Mouse (Mus musculus): ENCODE data around the gene Scgn. TPM values are rescaled to one million over a fixed set of nuclear protein-coding genes. Genes with fewer than 3 reads are reported as not detected.

Gene Scgn
- total RNA-seq (2015; ENCODE audit: low replicate concordance) (not detected in 2 replicates), total RNA-seq (2017; ENCODE audit: low replicate concordance) (not detected in 2 replicates)

DNA sequence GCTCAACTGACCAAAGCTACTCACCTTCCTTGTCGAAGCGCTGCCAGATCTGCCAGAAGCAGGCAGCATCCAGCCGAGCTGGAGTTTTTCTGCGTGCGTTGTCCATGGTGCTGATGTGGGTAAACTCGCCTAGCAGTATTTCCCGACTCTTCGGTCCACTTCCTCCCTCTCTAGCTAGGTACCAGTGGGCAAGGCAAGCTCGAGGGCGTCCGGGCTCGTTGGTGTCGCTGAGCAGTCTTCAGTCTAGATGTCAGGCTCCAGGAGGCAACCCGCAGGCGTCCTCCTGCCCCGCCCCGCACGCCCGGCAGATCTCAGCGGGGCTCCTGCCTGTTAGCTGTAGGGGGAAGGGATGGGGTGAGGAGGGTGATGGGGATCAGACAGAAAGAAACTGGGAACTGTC is at the start of gene Scgn:
Gene Scgn, minus strand, starts transcription at position 287 of the 400 bp plus-strand sequence.
- no peak for ATAC-seq (replicated peaks; ENCODE audit: low FRiP score, poor library complexity, severe bottlenecking)

DNA sequence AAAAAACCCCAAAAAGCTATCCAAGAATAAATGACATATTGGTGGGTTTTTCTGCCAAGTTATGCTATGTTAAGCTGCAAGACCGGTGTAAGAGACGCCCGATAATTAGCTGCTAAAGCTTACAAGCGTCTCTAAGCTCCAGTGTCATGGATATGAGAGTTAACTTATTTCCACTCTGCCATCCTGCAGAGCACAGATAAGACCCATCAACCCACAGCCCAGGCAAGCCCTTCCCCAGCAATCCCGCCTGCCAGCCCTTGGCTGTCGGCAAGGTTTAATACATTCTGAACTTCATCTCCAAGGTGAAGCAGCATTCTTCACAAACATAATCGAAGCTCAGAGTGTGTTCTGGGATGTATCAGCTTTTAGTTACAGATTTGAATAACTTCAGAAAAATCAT is 49.2 kb upstream of the Scgn start:
- ATAC-seq (replicated peaks; ENCODE audit: low FRiP score, poor library complexity, severe bottlenecking), result no peak

DNA sequence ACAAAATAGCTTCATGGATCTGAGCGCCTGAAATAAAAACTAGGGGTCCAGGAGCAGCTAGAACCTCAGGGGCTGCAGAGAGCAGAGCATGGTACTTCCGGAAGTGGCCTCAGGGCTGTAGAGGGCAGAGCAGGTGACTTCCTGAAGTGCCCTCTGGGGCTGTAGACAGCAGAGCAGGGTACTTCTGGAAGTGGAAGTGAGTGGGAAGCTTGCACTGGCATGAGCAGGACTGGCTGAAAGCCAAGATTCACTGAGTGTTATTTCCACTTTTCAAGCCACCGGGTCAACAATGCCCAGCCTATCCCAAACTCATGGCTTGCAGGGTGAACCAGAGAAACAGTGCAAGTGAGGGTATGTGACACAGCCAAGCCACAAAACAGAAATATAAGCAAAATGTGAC is 46.5 kb upstream of the Scgn start:
- ATAC-seq (replicated peaks; ENCODE audit: low FRiP score, poor library complexity, severe bottlenecking), result no peak

DNA sequence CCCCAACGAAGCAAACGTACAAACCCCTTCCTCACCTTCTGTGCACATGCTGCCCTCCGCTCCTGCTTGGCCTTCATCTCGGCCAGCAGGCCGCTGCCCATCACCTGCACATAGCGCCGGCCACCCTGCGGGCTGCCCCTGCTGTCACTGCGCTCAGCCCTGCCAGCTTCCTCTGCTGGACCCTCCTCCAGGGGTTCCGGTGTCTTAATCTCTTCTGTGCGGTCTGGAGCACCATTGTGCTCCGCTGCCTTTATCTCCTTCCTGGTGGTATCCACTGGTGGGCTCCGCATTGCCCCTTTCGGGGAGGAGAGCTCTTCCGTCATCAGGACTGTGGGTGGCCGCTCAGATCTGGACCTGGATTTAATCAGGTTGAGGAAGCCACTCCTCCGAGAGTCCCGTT is 45.1 kb upstream of the Scgn start:
- ATAC-seq (replicated peaks; ENCODE audit: low FRiP score, poor library complexity, severe bottlenecking), result no peak

DNA sequence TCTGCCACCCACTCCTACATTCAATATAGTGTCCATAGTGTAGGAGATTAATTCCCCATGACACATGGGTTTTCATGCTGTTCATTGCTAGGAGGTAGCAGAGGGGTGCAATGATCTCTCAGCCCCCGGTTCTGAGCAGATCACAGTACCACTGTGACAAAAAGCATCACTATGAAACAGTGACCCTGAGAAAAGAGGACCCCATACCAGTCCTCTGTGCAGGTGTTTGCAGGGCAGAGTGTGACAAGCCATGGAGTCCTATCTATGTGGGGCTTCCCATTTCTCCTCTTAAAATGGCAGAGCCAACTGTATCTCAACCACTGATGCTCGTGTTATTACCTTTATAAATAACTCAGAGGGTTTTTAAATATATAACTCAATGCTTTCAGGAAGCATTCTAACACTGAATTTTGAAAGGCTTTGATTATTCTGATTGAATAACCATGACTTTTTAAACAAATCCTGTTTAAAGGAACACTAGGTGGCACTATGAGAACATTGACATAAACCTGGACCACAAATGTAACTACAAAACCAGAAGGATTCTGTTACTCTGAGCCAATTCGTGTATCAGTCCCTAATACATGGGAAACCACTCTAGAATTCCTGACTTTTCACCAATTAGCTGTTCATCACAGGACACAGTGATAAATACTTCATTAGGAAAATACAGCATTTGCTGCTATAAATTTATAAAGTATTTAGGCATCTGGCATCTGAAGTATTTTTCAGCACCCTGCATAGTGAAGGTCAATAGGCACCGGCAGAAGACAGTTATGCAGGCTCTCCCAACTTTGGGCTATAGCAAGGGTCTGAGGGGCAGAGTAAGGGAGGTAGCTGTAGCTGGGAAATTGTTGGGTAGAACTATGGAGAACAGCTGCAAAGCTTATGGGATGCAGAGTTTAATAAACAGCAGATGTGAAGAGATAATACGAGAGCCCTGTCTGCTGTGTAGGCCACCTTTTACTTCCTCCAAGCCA is 36.5 kb upstream of the Scgn start:
- ATAC-seq (replicated peaks; ENCODE audit: low FRiP score, poor library complexity, severe bottlenecking), result no peak

DNA sequence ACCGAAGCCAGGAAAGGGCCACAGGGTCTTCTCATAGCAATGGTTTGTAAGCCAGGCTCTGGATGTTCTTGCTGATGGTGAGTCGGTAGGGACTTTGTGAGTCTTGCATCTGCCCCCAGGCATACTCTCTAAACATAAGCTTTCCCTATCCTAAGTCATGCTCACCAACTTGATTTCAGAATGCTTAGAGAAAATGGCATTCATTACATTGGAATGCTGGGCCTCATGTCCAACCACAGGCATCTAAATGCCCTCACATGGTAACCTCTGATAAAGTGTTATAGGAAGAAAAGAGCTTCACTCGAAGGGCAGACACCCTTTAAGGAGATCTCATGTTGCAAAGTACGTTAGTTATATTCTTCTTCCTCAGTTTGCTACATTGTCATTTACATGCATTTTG is 27.5 kb upstream of the Scgn start:
- ATAC-seq (replicated peaks; ENCODE audit: low FRiP score, poor library complexity, severe bottlenecking), result no peak

DNA sequence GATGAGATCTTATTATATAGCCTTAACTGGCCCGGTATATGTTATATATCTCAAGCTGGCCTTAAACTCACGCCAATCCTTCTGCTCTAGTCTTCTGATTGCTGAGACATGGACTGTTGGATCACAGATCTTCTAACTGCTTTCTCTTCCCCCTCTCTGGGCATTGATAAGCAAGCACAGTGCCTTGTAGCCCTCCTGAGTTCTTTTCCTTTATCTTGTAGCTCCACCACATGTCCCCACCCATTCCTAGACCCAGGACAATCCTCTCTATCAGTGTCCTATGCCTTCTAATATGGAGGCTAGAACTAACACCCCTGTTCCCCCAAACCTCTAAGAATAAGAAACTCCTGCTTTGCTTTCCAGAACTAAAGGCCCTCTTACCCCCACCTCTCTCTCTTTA is 14.5 kb upstream of the Scgn start:
- ATAC-seq (replicated peaks; ENCODE audit: low FRiP score, poor library complexity, severe bottlenecking), result no peak

DNA sequence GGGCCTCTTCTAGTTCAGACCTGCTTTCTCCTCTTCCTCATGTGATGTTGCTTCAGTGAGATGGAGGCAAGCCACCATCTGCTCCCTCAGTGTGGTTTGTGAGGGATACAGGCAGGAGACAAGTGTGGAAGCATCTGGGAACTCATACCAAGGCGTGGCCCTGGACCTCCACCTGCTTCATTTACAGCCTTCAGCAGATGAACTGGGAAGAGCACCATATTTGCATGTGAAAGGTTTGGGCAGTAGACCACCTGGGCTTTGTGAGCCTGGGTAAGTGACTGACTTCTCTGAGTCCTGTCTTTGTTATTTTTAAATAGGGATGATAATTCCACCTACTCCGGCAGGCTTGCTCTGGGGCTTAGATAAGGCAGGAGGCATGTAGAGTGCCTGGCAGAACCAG is 10.8 kb upstream of the Scgn start:
- ATAC-seq (replicated peaks; ENCODE audit: low FRiP score, poor library complexity, severe bottlenecking), result no peak

DNA sequence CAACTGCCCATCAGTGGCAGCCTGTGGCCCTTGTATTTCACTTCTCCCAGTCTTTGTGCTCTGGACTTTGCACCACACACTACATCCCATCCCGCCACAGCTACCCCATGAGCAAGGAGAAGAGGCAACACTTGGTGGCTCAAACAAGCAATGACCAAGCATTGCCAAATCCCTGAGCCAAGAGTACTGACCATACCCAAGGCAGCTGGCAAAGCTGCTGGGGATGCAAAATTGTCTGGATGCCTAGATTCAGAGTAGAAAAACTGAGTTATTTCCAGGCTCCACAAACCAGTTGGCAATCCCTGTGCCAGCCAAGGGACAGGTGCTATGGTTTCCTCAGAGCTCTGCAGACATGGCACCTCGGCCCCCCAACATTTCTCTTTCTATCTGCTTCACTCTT is 10.1 kb upstream of the Scgn start:
- no peak for ATAC-seq (replicated peaks; ENCODE audit: low FRiP score, poor library complexity, severe bottlenecking)

DNA sequence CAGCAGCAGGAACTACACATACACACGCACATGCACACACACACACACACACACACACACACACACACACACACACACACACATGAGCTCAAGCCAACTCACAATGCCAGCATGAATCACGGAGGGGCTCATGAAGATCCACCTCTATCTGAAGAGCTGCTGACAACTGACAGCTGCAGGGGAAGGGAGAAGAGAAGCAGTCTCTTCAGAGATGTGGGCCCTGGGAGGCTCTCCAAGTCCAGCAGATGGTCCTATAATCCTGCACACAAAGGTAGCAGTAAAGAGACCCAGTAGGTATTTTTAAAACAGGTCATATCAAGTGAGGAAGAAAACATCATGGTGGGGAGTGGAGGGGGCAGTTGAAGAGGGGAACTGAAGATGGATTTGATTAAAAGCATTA is 7.8 kb upstream of the Scgn start:
- no peak for ATAC-seq (replicated peaks; ENCODE audit: low FRiP score, poor library complexity, severe bottlenecking)

DNA sequence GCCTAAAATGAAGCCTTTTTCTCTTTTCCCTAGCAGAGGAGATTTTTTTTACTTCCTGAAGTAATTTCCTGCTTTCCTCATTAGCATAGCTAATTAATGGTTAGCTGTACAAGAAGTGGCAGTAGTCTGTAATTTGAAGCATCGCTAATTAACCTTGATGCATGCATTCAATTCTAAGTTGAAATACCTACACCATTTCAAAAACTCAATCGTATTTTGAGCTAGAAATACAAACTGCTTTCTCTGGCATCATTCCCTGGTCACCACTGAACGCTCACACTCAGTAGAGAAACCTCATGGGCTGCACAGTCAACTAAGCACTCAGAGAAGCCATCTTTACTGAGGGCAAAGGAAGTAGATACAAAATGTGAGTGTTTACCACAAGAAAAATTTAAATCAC is 3.7 kb upstream of the Scgn start:
- no peak for ATAC-seq (replicated peaks; ENCODE audit: low FRiP score, poor library complexity, severe bottlenecking)

DNA sequence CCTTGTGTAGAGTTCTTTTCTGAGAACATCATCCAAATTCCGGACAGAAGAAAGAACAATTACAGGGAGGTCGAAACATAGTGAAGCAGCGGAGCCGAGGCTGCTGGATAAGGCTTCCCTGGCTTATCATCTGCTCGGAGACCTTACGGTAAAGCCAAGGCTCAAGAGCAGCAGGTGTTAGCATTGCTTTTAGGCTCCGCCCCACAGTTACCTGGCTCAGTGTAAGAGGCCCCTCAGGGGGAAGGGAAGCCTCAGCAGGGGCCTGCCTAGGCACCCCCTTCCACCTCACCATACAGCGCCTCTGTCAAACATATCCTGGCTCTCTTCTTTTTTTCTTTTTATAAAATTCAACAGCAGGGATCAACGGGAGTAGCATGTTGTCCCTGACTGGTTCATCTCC is 3.0 kb upstream of the Scgn start:
- ATAC-seq (replicated peaks; ENCODE audit: low FRiP score, poor library complexity, severe bottlenecking), result no peak

DNA sequence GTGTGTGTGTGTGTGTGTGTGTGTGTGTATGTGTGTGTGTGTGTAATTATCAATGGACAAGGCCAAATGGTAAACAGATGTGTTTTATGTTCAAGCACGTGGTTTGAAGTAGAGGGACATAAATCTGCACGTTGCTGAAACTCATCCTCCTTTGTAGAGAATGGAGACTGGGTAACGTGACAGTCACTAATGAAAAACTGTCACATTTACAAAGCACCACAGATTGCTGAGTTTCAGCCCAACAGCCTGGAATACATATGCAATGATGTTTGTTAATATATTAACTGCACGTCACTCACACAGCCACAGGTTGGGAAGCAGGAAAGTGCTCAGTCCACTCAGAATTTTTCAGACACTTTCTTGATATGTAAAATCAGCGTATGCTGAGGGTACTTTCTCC is 563 bp downstream of the Scgn start:
- ATAC-seq (replicated peaks; ENCODE audit: low FRiP score, poor library complexity, severe bottlenecking), result no peak

DNA sequence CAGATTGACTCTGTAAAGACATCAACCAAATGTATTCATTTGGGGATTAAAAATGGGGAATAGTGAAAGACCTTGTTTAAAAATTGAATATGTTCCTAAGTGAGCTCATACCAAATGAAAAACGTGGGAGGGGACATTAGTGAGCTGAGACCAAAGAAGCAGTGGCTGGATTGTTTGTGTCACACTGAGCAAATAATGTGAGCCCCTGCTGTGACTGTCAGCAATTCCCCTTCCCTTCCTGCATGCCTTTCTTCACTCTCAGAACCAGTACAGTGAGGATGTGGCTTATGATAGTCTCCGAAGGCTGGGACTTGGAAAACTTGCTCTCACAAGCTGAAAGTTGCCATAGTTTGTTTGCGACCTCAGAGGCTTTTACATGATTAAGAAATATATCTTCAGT is 5.9 kb downstream of the Scgn start:
- no peak for ATAC-seq (replicated peaks; ENCODE audit: low FRiP score, poor library complexity, severe bottlenecking)

DNA sequence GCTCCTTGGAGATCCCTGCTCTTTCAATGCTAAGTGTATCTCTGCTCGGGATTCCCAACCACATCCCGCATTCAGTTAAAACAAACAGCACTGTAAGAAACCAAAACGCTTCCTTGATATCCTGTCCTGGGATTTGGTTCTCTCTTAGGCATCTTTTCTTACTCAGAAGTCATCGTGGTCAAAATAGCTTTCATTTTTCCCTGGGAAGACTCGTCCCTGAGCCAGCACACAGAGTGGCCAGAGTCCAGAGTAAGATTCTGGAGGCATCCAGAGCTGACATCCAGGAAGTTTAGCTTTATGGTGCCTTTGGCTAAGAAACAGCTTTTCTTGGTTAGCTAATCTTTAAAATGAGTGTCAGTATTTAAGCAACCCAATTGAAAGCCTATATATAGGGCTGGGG is 18.7 kb downstream of the Scgn start:
- no peak for ATAC-seq (replicated peaks; ENCODE audit: low FRiP score, poor library complexity, severe bottlenecking)

DNA sequence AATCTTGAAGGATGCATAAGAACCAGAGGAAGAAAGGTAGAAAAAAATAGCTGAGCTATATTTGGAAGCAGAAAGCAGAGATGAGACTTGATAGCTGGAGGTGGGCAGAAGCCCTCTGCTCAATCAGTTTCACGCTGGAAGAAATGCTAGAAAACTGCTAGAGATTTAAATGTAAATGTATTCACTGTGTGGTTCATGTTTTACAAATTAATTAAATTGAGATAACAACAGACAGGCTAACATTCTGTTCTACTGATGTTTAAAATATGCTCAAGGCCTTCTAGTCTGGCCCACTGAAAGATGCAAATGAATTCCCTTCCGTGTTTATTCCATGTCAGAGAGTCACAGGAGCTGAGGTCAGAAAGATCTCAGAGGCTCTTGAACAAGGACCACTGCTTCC is 19.1 kb downstream of the Scgn start:
- no peak for ATAC-seq (replicated peaks; ENCODE audit: low FRiP score, poor library complexity, severe bottlenecking)

DNA sequence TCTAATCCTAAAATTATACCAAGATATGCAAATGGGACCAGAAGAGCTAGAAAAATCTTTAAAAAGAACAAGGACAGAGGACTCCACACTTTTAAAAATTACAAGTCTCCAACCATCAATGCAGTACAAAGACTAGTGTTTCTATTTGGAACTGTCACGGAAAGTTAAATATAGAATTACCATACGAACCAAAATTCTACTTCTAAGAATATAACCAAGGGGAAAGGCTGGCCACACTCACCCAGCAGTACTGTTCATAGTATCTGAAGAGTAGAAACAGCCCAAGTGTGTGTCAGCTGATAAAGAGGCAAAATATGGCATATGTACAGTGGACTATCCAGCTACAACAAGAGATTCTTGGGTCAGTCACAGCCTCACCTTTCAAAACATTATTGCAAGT is 26.1 kb downstream of the Scgn start:
- no peak for ATAC-seq (replicated peaks; ENCODE audit: low FRiP score, poor library complexity, severe bottlenecking)

DNA sequence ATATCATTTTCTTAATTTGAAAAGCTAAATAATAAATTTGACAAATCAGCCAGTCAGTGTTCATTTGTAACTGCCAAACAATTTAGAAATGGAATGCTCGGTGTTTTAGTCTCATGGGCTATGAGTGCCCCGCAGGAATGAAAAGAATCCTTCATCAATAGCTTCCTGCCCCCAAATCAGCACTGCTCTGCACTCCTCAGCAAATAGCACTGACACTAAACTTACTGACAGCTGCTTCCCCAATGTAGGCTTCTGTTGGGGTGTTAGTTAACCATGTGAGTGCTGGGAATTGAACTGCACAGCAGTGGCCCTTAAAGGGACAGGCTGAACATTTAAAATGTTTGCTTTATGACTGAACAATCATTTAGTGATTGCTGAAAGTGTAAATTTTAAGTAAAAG is 31.2 kb downstream of the Scgn start:
- no peak for ATAC-seq (replicated peaks; ENCODE audit: low FRiP score, poor library complexity, severe bottlenecking)

DNA sequence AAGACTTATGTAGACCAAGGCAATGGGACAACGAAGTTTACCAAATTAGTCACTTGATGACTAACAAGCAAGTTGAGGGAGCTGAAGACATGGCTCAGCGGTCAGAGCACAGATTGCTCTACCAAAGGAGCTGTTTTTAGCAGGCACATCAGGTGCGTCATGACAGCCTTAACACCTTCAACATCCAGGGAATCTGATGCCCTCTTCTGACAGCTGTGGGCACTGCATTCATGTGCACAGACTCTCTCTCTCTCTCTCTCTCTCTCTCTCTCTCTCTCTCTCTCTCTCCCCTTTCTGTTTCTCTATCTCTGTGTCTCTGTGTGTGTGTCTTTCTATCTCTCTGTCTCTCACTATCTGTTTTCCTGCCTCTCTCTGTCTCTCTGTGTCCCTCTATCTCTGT is 40.1 kb downstream of the Scgn start:
- no peak for ATAC-seq (replicated peaks; ENCODE audit: low FRiP score, poor library complexity, severe bottlenecking)

DNA sequence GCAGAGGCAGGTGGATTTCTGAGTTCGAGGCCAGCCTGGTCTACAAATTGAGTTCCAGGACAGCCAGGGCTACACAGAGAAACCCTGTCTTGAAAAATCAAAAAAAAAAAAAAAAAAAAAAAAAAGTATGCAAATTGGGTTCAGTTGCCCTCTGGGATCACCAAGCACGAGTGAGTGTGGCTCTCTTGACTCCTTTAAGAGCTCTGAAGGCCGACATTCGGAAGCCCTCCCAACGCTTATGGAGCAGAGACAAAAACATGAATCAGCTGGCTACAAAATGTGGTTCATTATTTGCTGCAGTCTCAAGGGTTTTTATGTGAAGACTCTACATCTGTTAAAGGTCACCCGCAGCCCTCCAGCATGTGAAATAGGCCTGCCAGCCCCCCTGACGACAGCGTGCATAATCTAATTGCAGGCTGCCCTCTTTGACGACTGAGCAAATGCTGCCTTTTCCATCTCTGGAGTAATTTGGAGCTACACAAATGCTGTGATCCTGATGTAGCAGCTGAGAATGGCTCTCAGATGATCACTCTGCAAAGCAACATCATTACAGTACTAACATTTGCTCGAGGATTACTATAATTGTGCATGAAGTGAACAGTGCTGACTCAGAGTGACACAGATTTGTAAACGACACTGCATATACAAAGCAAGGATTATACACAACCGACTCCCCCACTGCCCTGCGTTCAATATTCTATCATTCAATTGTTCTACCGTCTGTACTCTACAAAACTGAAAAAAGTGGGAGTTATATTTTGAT is 41.3 kb downstream of the Scgn start:
- no peak for ATAC-seq (replicated peaks; ENCODE audit: low FRiP score, poor library complexity, severe bottlenecking)

DNA sequence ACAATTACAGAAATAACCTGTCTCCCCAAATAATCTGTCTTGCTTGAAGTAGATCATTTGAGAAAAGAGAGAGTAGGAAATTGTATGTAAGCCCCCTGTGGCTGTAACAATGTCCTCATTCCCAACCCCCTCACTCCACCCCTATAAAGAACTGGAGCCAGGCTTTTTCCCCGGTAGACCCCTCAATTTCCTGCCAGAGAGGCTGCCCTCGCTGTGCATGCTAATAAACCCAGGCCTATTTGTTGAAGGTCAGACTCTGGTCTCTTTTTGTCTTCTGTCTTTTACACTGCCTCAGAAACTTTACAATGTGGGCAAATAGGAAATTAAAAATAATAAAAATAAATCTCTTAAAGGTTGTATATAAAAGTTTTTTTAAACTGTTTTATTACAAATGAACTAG is 44.8 kb downstream of the Scgn start:
- no peak for ATAC-seq (replicated peaks; ENCODE audit: low FRiP score, poor library complexity, severe bottlenecking)

All from erythroblast, adult 5-6 weeks (primary cell).